Mouse (Mus musculus) bone marrow, adult 2 months (tissue): ENCODE measurements around the gene Polr1e. TPM values are rescaled to one million over a fixed set of nuclear protein-coding genes. Genes with fewer than 3 reads are reported as not detected.
A peak's percentile ranks its signal among the peaks of the same experiment; 100 is the strongest.
"Not testable (repeated sequence)": the region's sequence is repeated elsewhere in the genome, so short reads cannot be mapped to it uniquely, and the experiment has no call there.

Experiments
- H3K27ac ChIP-seq: fragments of 200-500 bp; 2 replicates; pipeline ENCODE4 v1.5.1; 2012; ENCODE audit warnings: low read depth, mild to moderate bottlenecking, control low read depth, inconsistent platforms, low read length; ENCODE audit not compliant: control insufficient read depth, poor library complexity, insufficient read depth
- H3K4me1 ChIP-seq: fragments of 200-500 bp; 2 replicates; pipeline ENCODE4 v1.6.1; 2011; ENCODE audit warnings: low read length; ENCODE audit not compliant: control insufficient read depth, insufficient read depth
- H3K4me3 ChIP-seq: fragments of 200-500 bp; replicated peaks from 2 replicates; pipeline ENCODE3; 2011; ENCODE audit warnings: mild to moderate bottlenecking, low read depth, low read length, control low read depth; ENCODE audit not compliant: control insufficient read depth
- CTCF ChIP-seq: fragments of 200-500 bp; IDR thresholded peaks from 2 replicates; pipeline ENCODE4 v1.5.1; 2011; ENCODE audit warnings: low read length, control low read depth; ENCODE audit not compliant: control insufficient read depth, insufficient read depth
- POLR2A ChIP-seq: fragments of 200-500 bp; IDR thresholded peaks from 2 replicates; pipeline ENCODE4 v1.6.1; 2011; ENCODE audit warnings: low read depth, mild to moderate bottlenecking, control low read depth, low read length, borderline replicate concordance; ENCODE audit not compliant: control insufficient read depth
- WGBS: fragments of 180-500 bp; shearing (Covaris S2); methylation state at CpG from one replicate; pipeline ENCODE4 v1.1.7; 2018; 5-methylcytosine and 5-hydroxymethylcytosine counted together
- polyA plus RNA-seq: library from polyadenylated mRNA; stranded (reverse); fragments of >200 nt; gene quantifications from 2 replicates; pipeline ENCODE4 v1.2.4, GENCODE M21; 2011; ENCODE audit warnings: low replicate concordance; ENCODE audit not compliant: missing spikeins, insufficient read depth, insufficient read length

Polr1e gene
- polyA plus RNA-seq, 1 experiment = 11.3 TPM

DNA sequence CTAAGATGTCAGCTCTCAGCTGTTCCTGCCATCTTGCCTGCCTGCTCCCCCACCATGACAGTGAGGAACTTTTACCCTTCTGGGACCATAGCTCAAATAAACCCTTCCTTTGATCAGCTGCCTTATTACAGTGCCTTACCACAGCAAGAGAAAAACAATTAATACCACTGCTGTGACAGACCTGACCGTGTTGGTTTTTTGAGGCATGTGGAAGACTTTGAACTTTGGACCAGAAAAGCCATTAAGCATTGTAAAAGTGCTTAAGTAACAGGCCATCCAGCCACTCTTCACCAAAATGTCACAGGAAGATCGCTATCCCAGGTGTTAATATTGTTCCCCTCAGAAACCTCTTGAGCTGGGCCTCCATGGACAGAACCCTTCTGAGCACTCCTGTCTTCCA is 46.2 kb downstream of the Polr1e start:
- WGBS = 87% methylated on average over 2 of the region's 2 CpGs

DNA sequence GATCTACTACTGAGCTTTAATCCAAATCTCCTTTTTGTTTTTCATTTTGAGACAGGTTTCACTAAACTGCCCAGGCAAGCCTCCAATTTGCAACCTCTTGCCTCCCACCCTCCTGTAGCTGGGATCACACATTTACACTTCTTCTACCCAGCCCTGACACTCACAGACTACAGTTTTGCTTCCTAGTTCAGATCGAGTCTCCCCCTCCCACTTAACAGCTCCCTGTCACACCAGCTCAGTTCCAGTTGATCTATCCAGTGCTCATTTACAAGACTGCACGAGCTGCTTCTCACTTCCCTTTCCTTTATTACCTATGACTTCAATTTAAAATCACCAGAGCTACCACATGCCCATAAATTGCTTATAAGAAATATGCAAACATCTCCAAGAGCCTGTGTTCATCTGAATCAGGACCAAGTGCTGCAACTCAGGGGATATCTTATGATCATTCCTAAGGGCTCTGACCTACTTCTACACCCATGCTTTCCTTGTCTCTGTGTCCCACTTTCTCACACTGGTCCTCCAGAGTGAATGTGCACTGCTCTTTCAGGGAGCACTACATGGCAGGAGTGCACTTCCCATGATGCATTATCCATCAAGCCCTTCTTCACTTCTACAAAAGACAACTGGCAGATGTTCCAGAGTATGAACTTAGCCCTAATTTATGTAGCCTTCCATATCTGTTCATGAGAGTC is 47.8 kb downstream of the Polr1e start:
- Histone ChIP-seq H3K27ac (no peak overlapping the region), H3K4me1 (peaks cover 3% of the 10 kb centered on the region; the same call in 1 of the 2 replicates), H3K4me3 (no peak overlapping the region)
- TF ChIP-seq CTCF (no peak), POLR2A (no peak)
- 14% methylated on average over 2 of the region's 2 CpGs for WGBS

More for the DNA sequence above, 46.2 kb downstream of the Polr1e start:
- no peak overlapping the region for H3K4me3 ChIP-seq
- H3K27ac ChIP-seq = peak overlapping the region; percentile 50; the same call in 1 of the 2 replicates
- TF ChIP-seq CTCF (no peak), POLR2A (no peak)
- H3K4me1 ChIP-seq = peaks cover 1% of the 10 kb centered on the region; the same call in 1 of the 2 replicates

DNA sequence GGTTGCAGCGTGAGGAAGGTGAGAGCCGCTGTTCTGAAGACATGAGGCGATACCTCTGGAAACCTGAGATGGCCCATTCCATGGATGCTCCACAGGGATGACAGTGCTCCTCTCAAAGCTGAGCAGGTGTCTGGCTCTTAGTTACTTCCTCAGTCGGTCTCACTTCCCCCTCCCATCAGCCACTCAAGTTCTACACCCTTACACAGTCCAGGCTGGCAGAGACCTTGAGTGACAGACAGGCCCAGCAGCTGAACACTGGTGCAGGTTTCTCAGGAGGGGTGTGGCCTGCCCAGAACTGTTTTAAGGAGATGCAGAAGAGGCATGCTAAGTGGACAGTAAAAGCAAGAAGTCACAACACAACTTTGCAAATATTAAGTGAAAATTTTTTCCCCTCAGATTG is 49.4 kb downstream of the Polr1e start:
- Histone ChIP-seq H3K4me3 (no peak overlapping the region), H3K4me1 (peaks cover 3% of the 10 kb centered on the region; the same call in 1 of the 2 replicates), H3K27ac (no peak overlapping the region)
- TF ChIP-seq POLR2A = no peak
- no peak for TF ChIP-seq CTCF
- 68% methylated on average over 4 of the region's 4 CpGs for WGBS

DNA sequence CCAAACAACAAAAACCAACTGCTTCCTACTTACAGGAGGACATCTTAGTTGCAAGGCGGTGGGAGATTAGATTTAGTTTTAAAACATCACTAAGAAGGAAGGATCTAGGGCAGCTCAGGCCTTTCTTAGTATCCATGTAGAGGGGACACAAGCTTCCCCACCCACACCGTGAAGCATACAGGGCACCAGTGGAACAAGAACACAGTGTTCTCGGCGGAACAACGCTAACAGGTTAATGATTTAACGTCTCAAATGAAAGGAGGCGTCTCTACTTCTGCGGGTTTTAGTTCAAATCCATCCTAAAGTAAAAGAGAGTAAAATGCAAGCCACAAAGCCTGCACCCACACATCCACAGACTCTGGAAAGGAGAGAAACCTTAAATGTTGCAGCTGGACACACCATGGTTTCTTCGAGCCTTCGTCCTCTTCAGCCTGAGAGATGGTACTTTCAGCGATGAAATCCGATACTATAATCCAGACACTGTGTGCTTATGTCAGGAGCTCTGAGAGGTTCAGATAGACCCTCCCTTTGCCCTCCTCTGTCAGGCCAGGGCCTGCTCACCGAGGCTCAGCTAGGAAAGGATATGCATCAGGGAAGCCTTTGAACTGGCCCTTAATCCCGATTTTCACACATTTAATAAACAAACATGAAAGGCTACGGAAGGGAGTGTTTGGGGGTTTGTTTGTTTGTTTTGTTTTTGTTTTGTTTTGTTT is 54.0 kb downstream of the Polr1e start:
- TF ChIP-seq POLR2A (no peak), CTCF (no peak)
- H3K4me1 ChIP-seq = peaks cover 3% of the 10 kb centered on the region
- 93% methylated on average over 15 of the region's 15 CpGs for WGBS

DNA sequence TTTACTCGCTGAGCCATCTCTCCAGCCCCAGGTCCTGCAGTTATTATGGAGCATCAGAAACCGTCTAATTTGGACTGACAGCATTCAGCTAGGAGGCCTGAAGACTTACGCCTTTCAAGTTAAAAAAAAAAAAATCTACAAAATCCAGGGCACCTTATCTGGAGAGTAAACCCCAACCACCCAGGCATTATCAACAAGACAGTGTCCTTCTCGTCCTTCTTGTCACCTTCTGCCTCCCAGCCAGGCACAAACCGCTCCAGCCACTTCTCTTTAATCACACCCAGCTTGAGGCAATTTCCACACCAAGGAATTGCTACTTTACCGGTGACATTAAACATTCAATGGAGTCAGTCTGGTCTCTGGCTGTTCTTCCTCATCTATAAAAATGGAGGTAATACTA is 55.2 kb downstream of the Polr1e start:
- 52% methylated on average over 6 of the region's 6 CpGs for WGBS
- no peak overlapping the region for H3K27ac ChIP-seq
- peaks cover 3% of the 10 kb centered on the region for H3K4me1 ChIP-seq
- no peak for TF ChIP-seq CTCF
- no peak for TF ChIP-seq POLR2A
- no peak overlapping the region for H3K4me3 ChIP-seq

More for the DNA sequence above, 54.0 kb downstream of the Polr1e start:
- Histone ChIP-seq H3K4me3 (no peak overlapping the region), H3K27ac (no peak overlapping the region)

DNA sequence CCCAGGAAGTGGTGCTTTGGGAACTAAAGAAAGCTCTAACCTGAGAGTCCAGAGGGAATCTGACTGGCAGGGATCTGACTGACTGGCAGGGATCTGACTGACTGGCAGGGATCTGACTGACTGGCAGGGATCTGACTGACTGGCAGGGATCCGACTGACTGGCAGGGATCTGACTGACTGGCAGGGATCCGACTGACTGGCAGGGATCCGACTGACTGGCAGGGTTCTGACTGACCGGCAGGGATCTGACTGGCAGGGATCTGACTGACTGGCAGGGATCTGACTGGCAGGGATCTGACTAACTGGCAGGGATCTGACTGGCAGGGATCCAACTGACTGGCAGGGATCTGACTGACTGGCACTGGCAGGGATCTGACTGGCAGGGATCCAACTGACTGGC is 62.7 kb downstream of the Polr1e start:
- H3K27ac ChIP-seq, H3K4me1 ChIP-seq, H3K4me3 ChIP-seq: not testable (repeated sequence)
- WGBS = 85% methylated on average over 4 of the region's 4 CpGs

DNA sequence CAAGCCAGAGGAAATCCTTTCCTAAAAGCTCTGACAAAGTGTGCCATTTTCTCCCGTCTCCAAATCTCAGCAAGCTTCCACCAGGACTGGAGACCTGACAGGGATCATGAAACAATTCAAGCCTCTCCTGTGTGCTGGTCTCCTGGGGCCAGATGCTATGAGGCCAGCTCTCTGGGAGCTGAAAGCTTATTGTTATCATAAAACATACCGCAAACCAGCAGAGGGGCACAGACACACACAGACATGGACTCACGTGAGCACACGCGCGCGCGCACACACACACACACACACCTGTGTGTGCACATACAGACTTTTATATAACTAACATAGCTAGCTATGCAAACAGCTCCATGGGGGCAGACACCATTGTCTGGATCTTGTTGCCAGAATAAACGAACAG is 64.6 kb downstream of the Polr1e start:
- TF ChIP-seq CTCF (no peak), POLR2A (no peak)
- H3K4me3 ChIP-seq = no peak overlapping the region
- 89% methylated on average over 9 of the region's 9 CpGs for WGBS

DNA sequence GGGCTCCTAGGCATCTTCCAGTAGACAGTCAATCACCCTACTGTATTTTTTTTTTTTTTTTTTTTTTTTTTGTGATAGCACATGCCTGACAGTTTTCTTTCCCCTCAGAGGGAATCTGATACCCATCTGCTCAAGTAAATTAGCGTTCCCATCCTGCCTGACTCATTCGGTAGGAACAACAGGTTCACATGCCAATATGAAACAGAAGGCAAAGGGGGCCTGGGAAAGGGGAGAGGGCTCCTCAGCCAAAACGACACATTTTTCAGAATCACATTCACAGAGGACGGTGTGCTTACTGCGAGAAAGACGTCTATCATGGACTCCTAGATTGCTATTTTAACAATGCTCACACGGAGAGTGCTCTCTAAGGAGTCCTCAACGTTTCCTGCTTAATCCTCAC is 65.1 kb downstream of the Polr1e start:
- peaks cover 3% of the 10 kb centered on the region for H3K4me1 ChIP-seq
- TF ChIP-seq POLR2A (no peak), CTCF (no peak)
- 14% methylated on average over 8 of the region's 8 CpGs for WGBS
- no peak overlapping the region for H3K27ac ChIP-seq
- H3K4me3 ChIP-seq = peak overlapping the region; percentile 43

More for the DNA sequence above, 64.6 kb downstream of the Polr1e start:
- no peak overlapping the region for H3K27ac ChIP-seq
- peaks cover 3% of the 10 kb centered on the region for H3K4me1 ChIP-seq
